ENCODE assay signal across 12 mouse cellular contexts in genomic region chr3:45297242-45297853, GRCm38 (mm10).
DNase-seq lines count a peak whose midpoint lies in the region; TF ChIP-seq lines count a peak whose summit lies in the region.
"Had no signal": no experiment of that assay in that cellular context is flagged by ENCODE, and none has a peak within 500 bp of the region (broad histone marks: within the 10 kb centered on the region; RNA-seq: fewer than 3 reads in every experiment).

No protein-coding gene starts in this region.

- DNase-seq in adrenal gland, postnatal 10 days, result peak; percentile 4
- DNase-seq in adrenal gland, postnatal 4 days (ENCODE audit: low spot score in 2 of 2), result no peak
- DNase-seq in left cerebral cortex, postnatal 4 days, result peak; percentile 75
- DNase-seq in left cerebral cortex, adult 2 months (ENCODE audit: extremely low spot score in 1 of 2, low spot score in 2 of 2), result no peak
- DNase-seq in embryo, embryonic 11 days, result peak; percentile 11
- DNase-seq in mesoderm, embryonic 11.5 days (ENCODE audit: low read depth, low spot score), result peak; percentile 28
- no peak for DNase-seq in frontal cortex, postnatal 25 days (ENCODE audit: low spot score in 2 of 2)
- DNase-seq in right cerebral cortex, postnatal 36 days (ENCODE audit: low spot score in 2 of 2), result no peak
- DNase-seq: heart, postnatal 14 days; kidney, adult 18-20 months; thymus, postnatal 14 days had no signal

- no peak overlapping the region for H3K4me3 ChIP-seq in left cerebral cortex, adult 2 months
- H3K4me3 ChIP-seq: limb, embryonic 15.5 days had no signal

- H3K27ac ChIP-seq in left cerebral cortex, adult 2 months, result no peak overlapping the region
- H3K27ac ChIP-seq: limb, embryonic 15.5 days had no signal

- no peak for TF ChIP-seq CTCF in left cerebral cortex, adult 2 months (IDR thresholded peaks at IDR 0.05)

- intact Hi-C loops in left cerebral cortex, postnatal 4 days (cut with DNase I), result no loop called here
- intact Hi-C loops in left cerebral cortex, adult 2 months (cut with DNase I), result no loop called here

Comparison
In these comparisons a context has a peak if more than half of its experiments do, and no peak if none do; other contexts are left out.
1. DNase-seq: peak in adrenal gland, postnatal 10 days (single experiment), left cerebral cortex, postnatal 4 days (single experiment), embryo, embryonic 11 days (single experiment) and mesoderm, embryonic 11.5 days (single experiment); none in adrenal gland, postnatal 4 days (0 of 2), left cerebral cortex, adult 2 months (0 of 2), frontal cortex, postnatal 25 days (0 of 2) and right cerebral cortex, postnatal 36 days (0 of 2).